Mouse (Mus musculus): Measurements from ENCODE around the gene Phf6. TPM values are rescaled to one million over a fixed set of nuclear protein-coding genes. Genes with fewer than 3 reads are reported as not detected.

The Phf6 gene
- polyA plus RNA-seq, 1 experiment from 2014 or later: 46.9 TPM

Other genes with a start within 250 kb of the Phf6 start
- 6.3 and 7.2 TPM in 2 replicates for gene Ccdc160, start 121.1 kb upstream of the Phf6 start, polyA plus RNA-seq (2015; fragmentation: Nextera tagmentation; extraction: Ambion mirVana)
- 151 and 155 TPM in 2 replicates for gene Hprt, start 75.9 kb downstream of the Phf6 start, polyA plus RNA-seq (2015; fragmentation: Nextera tagmentation; extraction: Ambion mirVana)

Measured in kidney, embryonic 16.5 days (tissue).